Mouse (Mus musculus) intestine, embryonic 15.5 days (tissue): ENCODE results near the gene Nod1. TPM values are rescaled to one million over a fixed set of nuclear protein-coding genes. Genes with fewer than 3 reads are reported as not detected.

Experiments
- ATAC-seq: fragments of 200-750 bp; cut with Nextera tagmentation; 2 replicates; pipeline ENCODE4 v1.8.0; 2017; ENCODE audit warnings: moderate TSS enrichment, moderate library complexity
- H3K27ac ChIP-seq: fragments of 300-500 bp; sonication (generic); 2 replicates; pipeline ENCODE4 v1.5.1; 2015; ENCODE audit warnings: mild to moderate bottlenecking, inconsistent platforms
- H3K27me3 ChIP-seq: fragments of 300-500 bp; sonication (generic); replicated peaks from 2 replicates; pipeline ENCODE4 v1.6.1; 2015; ENCODE audit warnings: inconsistent platforms
- H3K36me3 ChIP-seq: fragments of 300-500 bp; sonication (generic); 2 replicates; pipeline ENCODE4 v1.6.1; 2015; ENCODE audit warnings: inconsistent platforms
- H3K4me1 ChIP-seq: fragments of 300-500 bp; sonication (generic); replicated peaks from 2 replicates; pipeline ENCODE4 v1.6.1; 2015; ENCODE audit warnings: inconsistent platforms
- H3K4me2 ChIP-seq: fragments of 300-500 bp; sonication (generic); replicated peaks from 2 replicates; pipeline ENCODE4 v1.6.1; 2015; ENCODE audit warnings: mild to moderate bottlenecking, inconsistent platforms
- H3K4me3 ChIP-seq: fragments of 300-500 bp; sonication (generic); replicated peaks from 2 replicates; pipeline ENCODE4 v1.5.1; 2015; ENCODE audit warnings: inconsistent platforms
- H3K9ac ChIP-seq: fragments of 300-500 bp; sonication (generic); 2 replicates; pipeline ENCODE4 v1.6.1; 2015; ENCODE audit warnings: inconsistent platforms
- H3K9me3 ChIP-seq: fragments of 300-500 bp; sonication (generic); 2 replicates; pipeline ENCODE4 v1.6.1; 2016; ENCODE audit warnings: inconsistent platforms
- WGBS: fragments of 180-500 bp; shearing (Covaris S2); methylation state at CpG from one replicate; pipeline ENCODE4 v1.1.7; 2015; 5-methylcytosine and 5-hydroxymethylcytosine counted together
- polyA plus RNA-seq: library from polyadenylated mRNA; unstranded; fragments of >200 nt; fragmentation: Nextera tagmentation; extraction: Ambion mirVana; gene quantifications from 2 replicates; pipeline ENCODE4 v1.2.1, GENCODE M21; 2015

Nod1 gene
- polyA plus RNA-seq, 1 experiment from 2014 or later = 4.8 TPM

- Histone ChIP-seq H3K27ac (no peak overlapping the region), H3K27me3 (no peaks in the 10 kb centered on the region), H3K9ac (no peak overlapping the region), H3K9me3 (no peaks in the 10 kb centered on the region), H3K4me3 (no peak overlapping the region), H3K4me1 (no peaks in the 10 kb centered on the region), H3K36me3 (no peaks in the 10 kb centered on the region), H3K4me2 (no peak overlapping the region)
- peak; percentile 91 for ATAC-seq
- whole genome bisulfite sequencing = 75% methylated on average over 10 of the region's 10 CpGs
Measured at GRCm38 (mm10) chr6:54906053-54907040, 66.1 kb downstream of the Nod1 start.

GRCm38 (mm10) chr6:54902547-54902946 is 69.9 kb downstream of the Nod1 start:
- no peaks in the 10 kb centered on the region for H3K4me1 ChIP-seq
- H3K9me3 ChIP-seq = no peaks in the 10 kb centered on the region
- 85% methylated on average over 2 of the region's 2 CpGs for WGBS
- H3K4me2 ChIP-seq = no peak overlapping the region
- H3K36me3 ChIP-seq = no peaks in the 10 kb centered on the region
- no peak overlapping the region for H3K27ac ChIP-seq
- H3K27me3 ChIP-seq = no peaks in the 10 kb centered on the region
- no peak overlapping the region for H3K9ac ChIP-seq
- ATAC-seq = no peak
- no peak overlapping the region for H3K4me3 ChIP-seq

GRCm38 (mm10) chr6:54900256-54900655 is 72.2 kb downstream of the Nod1 start:
- Histone ChIP-seq H3K9ac (no peak overlapping the region), H3K4me1 (no peaks in the 10 kb centered on the region), H3K36me3 (no peaks in the 10 kb centered on the region), H3K27ac (no peak overlapping the region), H3K4me2 (no peak overlapping the region), H3K9me3 (no peaks in the 10 kb centered on the region), H3K4me3 (no peak overlapping the region), H3K27me3 (no peaks in the 10 kb centered on the region)
- 82% methylated on average over 2 of the region's 2 CpGs for WGBS
- no peak for ATAC-seq

GRCm38 (mm10) chr6:54891384-54891783 is 81.0 kb downstream of the Nod1 start:
- Histone ChIP-seq H3K9me3 (no peaks in the 10 kb centered on the region), H3K36me3 (no peaks in the 10 kb centered on the region), H3K27me3 (no peaks in the 10 kb centered on the region), H3K27ac (no peak overlapping the region), H3K9ac (no peak overlapping the region), H3K4me1 (no peaks in the 10 kb centered on the region; the same call in 1 of the 2 replicates), H3K4me3 (no peak overlapping the region), H3K4me2 (no peak overlapping the region)
- no peak for ATAC-seq
- WGBS = 82% methylated on average over 3 of the region's 3 CpGs

- H3K27me3 ChIP-seq = no peaks in the 10 kb centered on the region
- H3K4me3 ChIP-seq = no peak overlapping the region
- no peak overlapping the region for H3K4me2 ChIP-seq
- no peaks in the 10 kb centered on the region for H3K36me3 ChIP-seq
- H3K4me1 ChIP-seq = no peaks in the 10 kb centered on the region; the same call in 1 of the 2 replicates
- H3K9ac ChIP-seq = no peak overlapping the region
- WGBS = 75% methylated on average over 9 of the region's 9 CpGs
- no peaks in the 10 kb centered on the region for H3K9me3 ChIP-seq
- H3K27ac ChIP-seq = no peak overlapping the region
- ATAC-seq = no peak
Measured at GRCm38 (mm10) chr6:54890221-54890620, 82.2 kb downstream of the Nod1 start.

GRCm38 (mm10) chr6:54886195-54886594 is 86.2 kb downstream of the Nod1 start:
- H3K4me3 ChIP-seq = no peak overlapping the region
- ATAC-seq = no peak
- peaks cover 2% of the 10 kb centered on the region; the same call in 1 of the 2 replicates for H3K4me1 ChIP-seq
- WGBS = 78% methylated on average over 7 of the region's 7 CpGs
- H3K27ac ChIP-seq = no peak overlapping the region
- H3K4me2 ChIP-seq = no peak overlapping the region
- H3K9me3 ChIP-seq = no peaks in the 10 kb centered on the region
- H3K27me3 ChIP-seq = no peaks in the 10 kb centered on the region
- no peak overlapping the region for H3K9ac ChIP-seq
- H3K36me3 ChIP-seq = no peaks in the 10 kb centered on the region

- 50% methylated on average over 2 of the region's 2 CpGs for WGBS
- no peak overlapping the region for H3K27ac ChIP-seq
- H3K9ac ChIP-seq = no peak overlapping the region
- no peaks in the 10 kb centered on the region for H3K9me3 ChIP-seq
- H3K4me3 ChIP-seq = no peak overlapping the region
- 0 out of 2 replicates have a peak, but pooled peaks cover 2% of the 10 kb centered on the region for H3K36me3 ChIP-seq
- ATAC-seq = peak; percentile 80
- H3K4me2 ChIP-seq = no peak overlapping the region
- 0 out of 2 replicates have a peak, but pooled peaks cover 2% of the 10 kb centered on the region for H3K4me1 ChIP-seq
- H3K27me3 ChIP-seq = no peaks in the 10 kb centered on the region
Measured at GRCm38 (mm10) chr6:54883424-54883823, 89.0 kb downstream of the Nod1 start.

GRCm38 (mm10) chr6:54880086-54880485 is 92.3 kb downstream of the Nod1 start:
- H3K4me3 ChIP-seq = no peak overlapping the region
- no peaks in the 10 kb centered on the region for H3K9me3 ChIP-seq
- no peak for ATAC-seq
- 0 out of 2 replicates have a peak, but pooled peaks cover 2% of the 10 kb centered on the region for H3K36me3 ChIP-seq
- no peak overlapping the region for H3K4me2 ChIP-seq
- no peak overlapping the region for H3K9ac ChIP-seq
- H3K4me1 ChIP-seq = 0 out of 2 replicates have a peak, but pooled peaks cover 2% of the 10 kb centered on the region
- H3K27ac ChIP-seq = no peak overlapping the region
- WGBS = 95% methylated on average over 4 of the region's 4 CpGs
- no peaks in the 10 kb centered on the region for H3K27me3 ChIP-seq

- Histone ChIP-seq H3K9ac (no peak overlapping the region), H3K27me3 (no peaks in the 10 kb centered on the region), H3K4me2 (no peak overlapping the region), H3K4me3 (no peak overlapping the region), H3K9me3 (no peaks in the 10 kb centered on the region), H3K36me3 (0 out of 2 replicates have a peak, but pooled peaks cover 2% of the 10 kb centered on the region), H3K4me1 (no peaks in the 10 kb centered on the region), H3K27ac (no peak overlapping the region)
- ATAC-seq = no peak
Measured at GRCm38 (mm10) chr6:54878546-54878945, 93.9 kb downstream of the Nod1 start.

GRCm38 (mm10) chr6:54877651-54878050 is 94.8 kb downstream of the Nod1 start:
- Histone ChIP-seq H3K9me3 (no peaks in the 10 kb centered on the region), H3K4me1 (0 out of 2 replicates have a peak, but pooled peaks cover 4% of the 10 kb centered on the region), H3K4me3 (no peak overlapping the region), H3K9ac (no peak overlapping the region), H3K27ac (no peak overlapping the region), H3K36me3 (0 out of 2 replicates have a peak, but pooled peaks cover 2% of the 10 kb centered on the region), H3K4me2 (no peak overlapping the region), H3K27me3 (no peaks in the 10 kb centered on the region)
- WGBS = 86% methylated on average over 3 of the region's 3 CpGs
- no peak for ATAC-seq

GRCm38 (mm10) chr6:54876782-54877181 is 95.6 kb downstream of the Nod1 start:
- Histone ChIP-seq H3K4me1 (0 out of 2 replicates have a peak, but pooled peaks cover 4% of the 10 kb centered on the region), H3K9ac (no peak overlapping the region), H3K9me3 (no peaks in the 10 kb centered on the region), H3K4me2 (no peak overlapping the region), H3K36me3 (0 out of 2 replicates have a peak, but pooled peaks cover 2% of the 10 kb centered on the region), H3K27ac (no peak overlapping the region), H3K4me3 (no peak overlapping the region), H3K27me3 (no peaks in the 10 kb centered on the region)
- ATAC-seq = peak; percentile 80
- 39% methylated on average over 5 of the region's 5 CpGs for WGBS
